Mouse (Mus musculus) embryo, embryonic 11.5 days (tissue): Measurements from ENCODE around the gene Igf2r.
"Not testable (repeated sequence)": the region's sequence is repeated elsewhere in the genome, so short reads cannot be mapped to it uniquely, and the experiment has no call there.

Source experiments
- DNase-seq: peaks from one replicate; pipeline ENCODE4 v3.0.0-alpha.2; 2012; ENCODE audit warnings: low read depth, low spot score

The Igf2r gene

GRCm38 (mm10) chr17:12718251-12718650, 51.2 kb downstream of the Igf2r start:
- no peak for DNase-seq

GRCm38 (mm10) chr17:12717445-12717844, 52.0 kb downstream of the Igf2r start:
- DNase-seq = no peak

GRCm38 (mm10) chr17:12715032-12715431, 54.4 kb downstream of the Igf2r start:
- no peak for DNase-seq

- no peak for DNase-seq
These were observed 55.3 kb downstream of the Igf2r start for GRCm38 (mm10) chr17:12714080-12714561.

GRCm38 (mm10) chr17:12712993-12713392, 56.5 kb downstream of the Igf2r start:
- no peak for DNase-seq

- no peak for DNase-seq
These were observed 57.3 kb downstream of the Igf2r start for GRCm38 (mm10) chr17:12712191-12712590.

- DNase-seq = no peak
These were observed 58.5 kb downstream of the Igf2r start for GRCm38 (mm10) chr17:12710976-12711375.

- DNase-seq = no peak
These were observed 59.2 kb downstream of the Igf2r start for GRCm38 (mm10) chr17:12710050-12710780.

GRCm38 (mm10) chr17:12708398-12708797, 61.1 kb downstream of the Igf2r start:
- no peak for DNase-seq

- DNase-seq = no peak
These were observed 62.8 kb downstream of the Igf2r start for GRCm38 (mm10) chr17:12706590-12707049.

GRCm38 (mm10) chr17:12702901-12703300, 66.6 kb downstream of the Igf2r start:
- DNase-seq = no peak

GRCm38 (mm10) chr17:12700373-12700772, 69.1 kb downstream of the Igf2r start:
- no peak for DNase-seq

GRCm38 (mm10) chr17:12691899-12692298, 77.6 kb downstream of the Igf2r start:
- DNase-seq = no peak

- DNase-seq = no peak
These were observed 79.9 kb downstream of the Igf2r start for GRCm38 (mm10) chr17:12689537-12689936.

GRCm38 (mm10) chr17:12688427-12689110, 80.9 kb downstream of the Igf2r start:
- no peak for DNase-seq

GRCm38 (mm10) chr17:12684928-12685624, 84.4 kb downstream of the Igf2r start:
- no peak for DNase-seq

- no peak for DNase-seq
These were observed 85.1 kb downstream of the Igf2r start for GRCm38 (mm10) chr17:12684412-12684811.

- DNase-seq = no peak
These were observed 85.9 kb downstream of the Igf2r start for GRCm38 (mm10) chr17:12683582-12683981.

- DNase-seq = no peak
These were observed 91.2 kb downstream of the Igf2r start for GRCm38 (mm10) chr17:12678261-12678660.

- DNase-seq = no peak
These were observed 92.3 kb downstream of the Igf2r start for GRCm38 (mm10) chr17:12677139-12677538.

- DNase-seq = no peak
These were observed 93.8 kb downstream of the Igf2r start, which contains the start of gene Slc22a1 for GRCm38 (mm10) chr17:12675646-12676045. TSS of gene Slc22a1 (minus strand) at chr17:12675829.

- not testable (repeated sequence) for DNase-seq
These were observed 94.5 kb downstream of the Igf2r start for GRCm38 (mm10) chr17:12674980-12675379.
